Mouse (Mus musculus): ENCODE data around the gene Hs1bp3. TPM values are rescaled to one million over a fixed set of nuclear protein-coding genes. Genes with fewer than 3 reads are reported as not detected.

The Hs1bp3 gene
- polyA plus RNA-seq, 1 experiment from 2014 or later: 9.6 TPM

GRCm38 (mm10) chr12:8325245-8325942 lies 12.2 kb downstream of the Hs1bp3 start:
- WGBS: 92% methylated on average over 13 of the region's 13 CpGs
- Histone ChIP-seq H3K9me3 (replicated peaks; ENCODE audit: control insufficient read depth, low read length) (no peaks in the 10 kb centered on the region), H3K27me3 (ENCODE audit: control insufficient read depth, insufficient read depth, low read length) (no peaks in the 10 kb centered on the region), H3K4me2 (ENCODE audit: low read depth, low read length) (no peak overlapping the region), H3K4me1 (ENCODE audit: control insufficient read depth, insufficient read depth, low read length) (no peaks in the 10 kb centered on the region), H3K27ac (replicated peaks; ENCODE audit: low read depth, low read length) (no peak overlapping the region), H3K9ac (replicated peaks; ENCODE audit: low read length) (no peak overlapping the region), H3K4me3 (ENCODE audit: low read depth, low read length) (no peak overlapping the region), H3K36me3 (replicated peaks; ENCODE audit: control insufficient read depth, insufficient read depth, low read depth, low read length) (no peaks in the 10 kb centered on the region)
- ATAC-seq (replicated peaks; ENCODE audit: insufficient number of reproducible peaks, low FRiP score, low TSS enrichment, low read depth) (no peak), DNase-seq (ENCODE audit: low spot score) (no peak)

GRCm38 (mm10) chr12:8325943-8326522 lies 12.8 kb downstream of the Hs1bp3 start:
- Histone ChIP-seq H3K27ac (replicated peaks; ENCODE audit: low read depth, low read length) (no peak overlapping the region), H3K27me3 (ENCODE audit: control insufficient read depth, insufficient read depth, low read length) (no peaks in the 10 kb centered on the region), H3K4me1 (ENCODE audit: control insufficient read depth, insufficient read depth, low read length) (no peaks in the 10 kb centered on the region), H3K4me3 (ENCODE audit: low read depth, low read length) (no peak overlapping the region), H3K36me3 (replicated peaks; ENCODE audit: control insufficient read depth, insufficient read depth, low read depth, low read length) (no peaks in the 10 kb centered on the region), H3K9ac (replicated peaks; ENCODE audit: low read length) (no peak overlapping the region), H3K4me2 (ENCODE audit: low read depth, low read length) (no peak overlapping the region), H3K9me3 (replicated peaks; ENCODE audit: control insufficient read depth, low read length) (no peaks in the 10 kb centered on the region)
- no peak for ATAC-seq (replicated peaks; ENCODE audit: insufficient number of reproducible peaks, low FRiP score, low TSS enrichment, low read depth)
- no peak for DNase-seq (ENCODE audit: low spot score)
- WGBS: 91% methylated on average over 17 of the region's 17 CpGs

- no peak overlapping the region for H3K4me2 ChIP-seq (ENCODE audit: low read depth, low read length)
- H3K4me1 ChIP-seq (ENCODE audit: control insufficient read depth, insufficient read depth, low read length): no peaks in the 10 kb centered on the region
- H3K36me3 ChIP-seq (replicated peaks; ENCODE audit: control insufficient read depth, insufficient read depth, low read depth, low read length): no peaks in the 10 kb centered on the region
- no peaks in the 10 kb centered on the region for H3K9me3 ChIP-seq (replicated peaks; ENCODE audit: control insufficient read depth, low read length)
- H3K9ac ChIP-seq (replicated peaks; ENCODE audit: low read length): peak overlapping the region; percentile 23
- peak; percentile 94 for DNase-seq (ENCODE audit: low spot score)
- 34% methylated on average over 17 of the region's 17 CpGs for WGBS
- peak; percentile 86 for ATAC-seq (replicated peaks; ENCODE audit: insufficient number of reproducible peaks, low FRiP score, low TSS enrichment, low read depth)
- no peak overlapping the region for H3K27ac ChIP-seq (replicated peaks; ENCODE audit: low read depth, low read length)
- no peak overlapping the region for H3K4me3 ChIP-seq (ENCODE audit: low read depth, low read length)
- no peaks in the 10 kb centered on the region for H3K27me3 ChIP-seq (ENCODE audit: control insufficient read depth, insufficient read depth, low read length)
Measured at GRCm38 (mm10) chr12:8326825-8327674, 13.8 kb downstream of the Hs1bp3 start.

- H3K4me3 ChIP-seq (ENCODE audit: low read depth, low read length): no peak overlapping the region
- H3K4me1 ChIP-seq (ENCODE audit: control insufficient read depth, insufficient read depth, low read length): no peaks in the 10 kb centered on the region
- H3K4me2 ChIP-seq (ENCODE audit: low read depth, low read length): no peak overlapping the region
- no peaks in the 10 kb centered on the region for H3K27me3 ChIP-seq (ENCODE audit: control insufficient read depth, insufficient read depth, low read length)
- H3K36me3 ChIP-seq (replicated peaks; ENCODE audit: control insufficient read depth, insufficient read depth, low read depth, low read length): no peaks in the 10 kb centered on the region
- DNase-seq (ENCODE audit: low spot score): no peak
- WGBS: 71% methylated on average over 1 of the region's 1 CpGs
- ATAC-seq (replicated peaks; ENCODE audit: insufficient number of reproducible peaks, low FRiP score, low TSS enrichment, low read depth): no peak
- H3K27ac ChIP-seq (replicated peaks; ENCODE audit: low read depth, low read length): no peak overlapping the region
- H3K9ac ChIP-seq (replicated peaks; ENCODE audit: low read length): peak overlapping the region; percentile 23
- no peaks in the 10 kb centered on the region for H3K9me3 ChIP-seq (replicated peaks; ENCODE audit: control insufficient read depth, low read length)
Measured at GRCm38 (mm10) chr12:8327675-8328053, 14.4 kb downstream of the Hs1bp3 start.

- no peaks in the 10 kb centered on the region for H3K9me3 ChIP-seq (replicated peaks; ENCODE audit: control insufficient read depth, low read length)
- H3K27me3 ChIP-seq (ENCODE audit: control insufficient read depth, insufficient read depth, low read length): no peaks in the 10 kb centered on the region
- H3K4me2 ChIP-seq (ENCODE audit: low read depth, low read length): no peak overlapping the region
- ATAC-seq (replicated peaks; ENCODE audit: insufficient number of reproducible peaks, low FRiP score, low TSS enrichment, low read depth) (no peak), DNase-seq (ENCODE audit: low spot score) (no peak)
- no peaks in the 10 kb centered on the region for H3K4me1 ChIP-seq (ENCODE audit: control insufficient read depth, insufficient read depth, low read length)
- WGBS: 91% methylated on average over 7 of the region's 7 CpGs
- no peak overlapping the region for H3K9ac ChIP-seq (replicated peaks; ENCODE audit: low read length)
- H3K4me3 ChIP-seq (ENCODE audit: low read depth, low read length): no peak overlapping the region
- no peak overlapping the region for H3K27ac ChIP-seq (replicated peaks; ENCODE audit: low read depth, low read length)
- no peaks in the 10 kb centered on the region for H3K36me3 ChIP-seq (replicated peaks; ENCODE audit: control insufficient read depth, insufficient read depth, low read depth, low read length)
Measured at GRCm38 (mm10) chr12:8329236-8329635, 16.0 kb downstream of the Hs1bp3 start.

- Histone ChIP-seq H3K4me2 (ENCODE audit: low read depth, low read length) (no peak overlapping the region), H3K27ac (replicated peaks; ENCODE audit: low read depth, low read length) (no peak overlapping the region), H3K9ac (replicated peaks; ENCODE audit: low read length) (no peak overlapping the region), H3K27me3 (ENCODE audit: control insufficient read depth, insufficient read depth, low read length) (no peaks in the 10 kb centered on the region), H3K4me3 (ENCODE audit: low read depth, low read length) (no peak overlapping the region), H3K4me1 (ENCODE audit: control insufficient read depth, insufficient read depth, low read length) (no peaks in the 10 kb centered on the region), H3K9me3 (replicated peaks; ENCODE audit: control insufficient read depth, low read length) (no peaks in the 10 kb centered on the region), H3K36me3 (replicated peaks; ENCODE audit: control insufficient read depth, insufficient read depth, low read depth, low read length) (no peaks in the 10 kb centered on the region)
- 77% methylated on average over 14 of the region's 14 CpGs for WGBS
- DNase-seq (ENCODE audit: low spot score) (no peak), ATAC-seq (replicated peaks; ENCODE audit: insufficient number of reproducible peaks, low FRiP score, low TSS enrichment, low read depth) (no peak)
Measured at GRCm38 (mm10) chr12:8331489-8332173, 18.4 kb downstream of the Hs1bp3 start.

- no peak for ATAC-seq (replicated peaks; ENCODE audit: insufficient number of reproducible peaks, low FRiP score, low TSS enrichment, low read depth)
- H3K4me2 ChIP-seq (ENCODE audit: low read depth, low read length): no peak overlapping the region
Measured at GRCm38 (mm10) chr12:8332174-8332542, 18.9 kb downstream of the Hs1bp3 start.

More at GRCm38 (mm10) chr12:8332174-8332542, 18.9 kb downstream of the Hs1bp3 start:
- H3K9me3 ChIP-seq (replicated peaks; ENCODE audit: control insufficient read depth, low read length): no peaks in the 10 kb centered on the region
- no peak overlapping the region for H3K9ac ChIP-seq (replicated peaks; ENCODE audit: low read length)
- H3K4me3 ChIP-seq (ENCODE audit: low read depth, low read length): no peak overlapping the region
- H3K27me3 ChIP-seq (ENCODE audit: control insufficient read depth, insufficient read depth, low read length): no peaks in the 10 kb centered on the region
- no peak for DNase-seq (ENCODE audit: low spot score)
- H3K4me1 ChIP-seq (ENCODE audit: control insufficient read depth, insufficient read depth, low read length): no peaks in the 10 kb centered on the region
- H3K27ac ChIP-seq (replicated peaks; ENCODE audit: low read depth, low read length): no peak overlapping the region
- 72% methylated on average over 5 of the region's 5 CpGs for WGBS
- H3K36me3 ChIP-seq (replicated peaks; ENCODE audit: control insufficient read depth, insufficient read depth, low read depth, low read length): no peaks in the 10 kb centered on the region

Measured in embryonic facial prominence, embryonic 11.5 days (tissue).